In the genomic region with DNA sequence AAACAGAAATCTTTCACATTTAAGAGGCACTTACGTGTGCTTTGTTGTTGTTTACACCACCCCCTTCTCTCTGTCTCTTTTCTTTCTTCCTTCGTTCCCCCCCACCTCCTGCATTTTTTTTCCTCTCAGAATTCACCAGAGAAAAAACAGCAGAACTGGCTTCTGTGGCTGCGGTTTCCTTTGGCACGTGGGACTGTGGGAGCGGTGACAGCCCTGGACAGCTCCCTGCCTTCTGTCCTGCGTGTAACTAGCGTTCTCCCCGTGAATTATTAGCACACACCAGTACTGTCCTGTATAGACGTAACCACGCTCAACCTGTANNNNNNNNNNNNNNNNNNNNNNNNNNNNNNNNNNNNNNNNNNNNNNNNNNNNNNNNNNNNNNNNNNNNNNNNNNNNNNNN, we compare ENCODE assay signal across 8 mouse cellular contexts.
DNase-seq lines count a peak whose midpoint lies in the region; ATAC-seq and TF ChIP-seq lines count a peak whose summit lies in the region.

No protein-coding gene starts in this region.

- TF ChIP-seq CTCF in stomach, postnatal 0 days (IDR thresholded peaks at IDR 0.05; ENCODE audit: low read depth), result no peak

- H3K4me1 ChIP-seq in forebrain, embryonic 12.5 days, result peaks cover 7% of the 10 kb centered on the region
- peaks cover 13% of the 10 kb centered on the region for H3K4me1 ChIP-seq in limb, embryonic 12.5 days (replicated peaks)
- no peaks in the 10 kb centered on the region for H3K4me1 ChIP-seq in stomach, postnatal 0 days (replicated peaks; ENCODE audit: control insufficient read depth, insufficient read depth)

- peak overlapping the region; percentile 50 for H3K4me2 ChIP-seq in forebrain, embryonic 12.5 days
- peak overlapping the region; percentile 52 for H3K4me2 ChIP-seq in limb, embryonic 12.5 days
- H3K4me2 ChIP-seq in stomach, postnatal 0 days (replicated peaks; ENCODE audit: low read depth), result peak overlapping the region; percentile 25; the same call in 1 of the 2 replicates

- DNase-seq in adrenal gland, adult 2 months, result peak; percentile 9
- DNase-seq in adrenal gland, postnatal 4 days (ENCODE audit: low spot score in 2 of 2), result no peak
- peak; percentile 38 to 40 for DNase-seq in layer of hippocampus, postnatal 10 days (ENCODE audit: low spot score in 2 of 2)
- no peak for DNase-seq in layer of hippocampus, adult 11-12 months (ENCODE audit: low spot score)
- DNase-seq in stomach, postnatal 0 days (ENCODE audit: low spot score), result no peak
- DNase-seq in spleen, adult 12 weeks (ENCODE audit: low spot score), result no peak

- no peak for TF ChIP-seq EP300 in stomach, postnatal 0 days (optimal IDR thresholded peaks at IDR 0.05)

- H3K9me3 ChIP-seq in forebrain, embryonic 12.5 days, result no peaks in the 10 kb centered on the region
- H3K9me3 ChIP-seq in limb, embryonic 12.5 days, result no peaks in the 10 kb centered on the region
- H3K9me3 ChIP-seq in stomach, postnatal 0 days (ENCODE audit: control insufficient read depth, low read length), result no peaks in the 10 kb centered on the region

- no peaks in the 10 kb centered on the region for H3K27me3 ChIP-seq in forebrain, embryonic 12.5 days
- peaks cover 12% of the 10 kb centered on the region for H3K27me3 ChIP-seq in limb, embryonic 12.5 days
- H3K27me3 ChIP-seq in stomach, postnatal 0 days (ENCODE audit: control insufficient read depth, insufficient read depth, low read length), result no peaks in the 10 kb centered on the region

- H3K9ac ChIP-seq in forebrain, embryonic 12.5 days, result 0 out of 2 replicates have a peak overlapping the region, but pooled peaks have one; percentile 25
- no peak overlapping the region for H3K9ac ChIP-seq in limb, embryonic 12.5 days (replicated peaks)
- H3K9ac ChIP-seq in stomach, postnatal 0 days (ENCODE audit: low read length), result no peak overlapping the region

- H3K27ac ChIP-seq in forebrain, embryonic 12.5 days, result no peak overlapping the region
- H3K27ac ChIP-seq in limb, embryonic 12.5 days, result no peak overlapping the region
- H3K27ac ChIP-seq in stomach, postnatal 0 days (replicated peaks), result no peak overlapping the region

- WGBS in forebrain, embryonic 12.5 days, result 38% methylated on average over 10 of the region's 10 CpGs
- WGBS in limb, embryonic 12.5 days, result 23% methylated on average over 10 of the region's 10 CpGs
- 32% methylated on average over 10 of the region's 10 CpGs for WGBS in stomach, postnatal 0 days

- peak; percentile 70; the same call in 1 of the 2 replicates for ATAC-seq in forebrain, embryonic 12.5 days (ENCODE audit: low FRiP score)
- no peak for ATAC-seq in limb, embryonic 12.5 days (ENCODE audit: insufficient number of reproducible peaks, insufficient read depth, low FRiP score, low TSS enrichment, low read depth)
- ATAC-seq in stomach, postnatal 0 days (ENCODE audit: low FRiP score, low TSS enrichment), result no peak

- H3K4me3 ChIP-seq in forebrain, embryonic 12.5 days (replicated peaks), result peak overlapping the region; percentile 19; the same call in 1 of the 2 replicates
- H3K4me3 ChIP-seq in limb, embryonic 12.5 days (replicated peaks), result 0 out of 2 replicates have a peak overlapping the region, but pooled peaks have one; percentile 11
- no peak overlapping the region for H3K4me3 ChIP-seq in stomach, postnatal 0 days (ENCODE audit: low read depth, low read length)

- H3K36me3 ChIP-seq in forebrain, embryonic 12.5 days (replicated peaks), result no peaks in the 10 kb centered on the region
- H3K36me3 ChIP-seq in limb, embryonic 12.5 days, result no peaks in the 10 kb centered on the region
- no peaks in the 10 kb centered on the region for H3K36me3 ChIP-seq in stomach, postnatal 0 days (ENCODE audit: control insufficient read depth, insufficient read depth, low read length)

Comparison
In these comparisons a context has a peak if more than half of its experiments do, and no peak if none do; other contexts are left out.
1. DNase-seq: peak in adrenal gland, adult 2 months (single experiment) and layer of hippocampus, postnatal 10 days (2 of 2); none in adrenal gland, postnatal 4 days (0 of 2), layer of hippocampus, adult 11-12 months (single experiment), stomach, postnatal 0 days (single experiment) and spleen, adult 12 weeks (single experiment).
2. Peak in every context shown above with its lines, with median percentiles within 50 percentile points of each other: H3K4me2 ChIP-seq.